Mouse (Mus musculus): Measurements from ENCODE around the gene Synrg. TPM values are rescaled to one million over a fixed set of nuclear protein-coding genes. Genes with fewer than 3 reads are reported as not detected.

Synrg gene
- total RNA-seq, 2 experiments from 2014 or later, result 13.2 to 25.3 TPM

DNA sequence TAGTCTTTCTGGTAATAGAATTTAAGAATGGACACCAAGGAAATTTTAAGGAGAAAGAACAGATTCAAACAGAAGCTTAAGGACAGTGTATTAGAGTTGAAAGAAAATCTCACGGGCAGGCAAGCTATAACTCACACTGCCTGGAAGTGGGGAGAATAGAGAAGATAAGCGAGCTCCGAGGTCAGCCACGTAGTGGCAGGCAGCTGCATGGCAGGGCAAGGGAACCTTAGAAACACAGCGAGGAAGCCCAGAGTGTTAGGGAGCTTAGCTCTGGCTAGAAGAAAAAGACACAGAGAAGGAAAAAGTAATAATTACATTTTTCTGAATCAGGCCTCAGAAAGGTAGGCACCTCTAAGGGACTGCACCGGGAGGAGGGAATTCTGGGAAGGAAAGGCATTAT, 15.8 kb downstream of the Synrg start:
- ATAC-seq (replicated peaks; ENCODE audit: poor library complexity), result no peak

DNA sequence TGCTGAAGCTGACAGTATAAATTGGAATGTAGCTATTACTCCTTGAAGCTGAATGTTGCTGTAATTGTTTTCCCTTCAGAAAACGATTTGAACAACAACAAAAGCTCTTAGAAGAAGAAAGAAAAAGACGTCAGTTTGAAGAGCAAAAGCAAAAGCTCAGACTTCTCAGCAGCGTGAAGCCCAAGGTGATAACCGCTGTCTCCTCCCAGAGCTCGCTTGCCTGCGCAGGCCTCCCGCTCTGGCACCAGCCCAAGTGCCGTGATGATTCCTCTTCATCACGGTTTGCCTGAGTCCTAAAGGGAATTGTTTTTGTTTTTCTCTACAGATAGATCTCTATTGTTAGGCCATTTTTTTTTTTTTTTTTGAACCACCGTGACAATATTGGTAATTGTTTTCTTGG, 17.1 kb downstream of the Synrg start:
- ATAC-seq (replicated peaks; ENCODE audit: poor library complexity), result no peak

DNA sequence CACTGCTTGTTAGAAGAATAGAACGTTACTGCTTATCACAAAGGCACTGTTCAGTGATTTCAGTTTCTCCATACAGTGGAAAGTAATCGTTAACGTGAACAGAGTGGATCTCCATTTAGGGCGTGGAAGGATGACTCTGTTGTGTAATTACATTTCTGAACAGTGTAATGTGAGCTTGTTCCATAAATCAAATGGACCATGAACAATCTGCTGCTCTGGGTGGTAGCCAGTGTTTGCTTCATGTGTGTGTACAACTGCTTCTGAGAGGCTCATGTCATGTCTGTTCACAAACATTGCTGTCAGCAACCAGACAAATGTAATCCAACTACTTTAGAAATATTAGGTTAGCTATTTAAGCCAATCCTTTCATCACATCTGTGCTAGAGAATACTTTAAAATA, 27.5 kb downstream of the Synrg start:
- ATAC-seq (replicated peaks; ENCODE audit: poor library complexity), result no peak

DNA sequence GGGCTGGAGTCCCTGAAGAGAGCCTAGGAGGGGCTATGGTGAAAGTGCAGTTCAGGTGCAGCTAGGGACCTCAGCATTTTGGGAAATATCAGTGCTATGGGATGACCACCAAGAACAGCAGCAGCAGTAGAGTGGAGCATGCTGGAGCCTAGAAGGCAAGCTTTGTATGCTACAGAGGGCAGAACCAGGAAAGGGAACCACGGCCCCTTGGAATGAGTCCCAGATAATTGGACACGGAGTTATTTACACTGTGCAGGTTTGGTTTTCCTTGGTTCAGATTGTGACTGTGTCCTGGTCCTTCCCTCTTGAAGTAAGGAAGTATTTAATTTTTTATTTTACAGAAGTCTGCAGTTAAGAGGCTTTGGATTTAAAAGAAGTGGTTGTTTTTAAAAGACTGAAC, 29.2 kb downstream of the Synrg start:
- no peak for ATAC-seq (replicated peaks; ENCODE audit: poor library complexity)

DNA sequence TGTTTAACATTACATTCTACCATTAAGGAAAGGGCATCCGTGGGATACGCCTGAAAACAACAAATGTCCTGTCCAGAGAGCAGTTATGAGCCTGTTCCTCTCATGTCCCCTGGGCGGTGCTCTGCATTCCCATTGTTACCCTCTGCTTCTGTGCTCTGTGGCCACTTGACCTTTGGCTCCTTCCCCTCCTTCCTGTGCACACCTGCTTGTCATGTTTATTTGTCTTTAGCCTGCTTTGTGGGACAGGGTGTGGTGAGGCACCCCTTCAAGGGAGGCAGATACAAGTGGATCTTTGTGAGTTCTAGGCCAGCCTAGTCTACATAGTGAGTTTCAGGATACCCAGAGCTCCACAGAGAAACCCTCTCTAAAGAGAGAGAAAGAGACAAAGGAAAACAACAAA, 30.3 kb downstream of the Synrg start:
- ATAC-seq (replicated peaks; ENCODE audit: poor library complexity), result no peak

DNA sequence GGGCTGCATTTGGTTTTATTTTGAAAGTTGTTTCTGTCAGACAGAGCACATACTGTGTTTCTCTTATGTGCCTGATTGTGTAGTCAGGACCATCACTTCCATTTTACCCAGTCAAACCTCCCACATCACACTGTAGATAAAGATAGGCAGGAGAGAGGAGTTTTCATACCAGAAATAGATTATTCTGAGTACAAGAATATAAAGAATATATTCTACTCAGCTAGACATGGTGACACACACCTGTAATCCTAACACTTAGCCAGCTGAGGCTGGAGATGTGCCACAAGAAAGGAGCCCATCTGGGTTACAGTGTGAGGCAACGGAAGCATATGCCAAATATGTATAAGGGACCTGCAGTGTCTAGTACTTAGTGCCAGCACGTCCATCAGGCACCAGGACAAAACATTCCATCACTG, 31.3 kb downstream of the Synrg start:
- ATAC-seq (replicated peaks; ENCODE audit: poor library complexity), result no peak

DNA sequence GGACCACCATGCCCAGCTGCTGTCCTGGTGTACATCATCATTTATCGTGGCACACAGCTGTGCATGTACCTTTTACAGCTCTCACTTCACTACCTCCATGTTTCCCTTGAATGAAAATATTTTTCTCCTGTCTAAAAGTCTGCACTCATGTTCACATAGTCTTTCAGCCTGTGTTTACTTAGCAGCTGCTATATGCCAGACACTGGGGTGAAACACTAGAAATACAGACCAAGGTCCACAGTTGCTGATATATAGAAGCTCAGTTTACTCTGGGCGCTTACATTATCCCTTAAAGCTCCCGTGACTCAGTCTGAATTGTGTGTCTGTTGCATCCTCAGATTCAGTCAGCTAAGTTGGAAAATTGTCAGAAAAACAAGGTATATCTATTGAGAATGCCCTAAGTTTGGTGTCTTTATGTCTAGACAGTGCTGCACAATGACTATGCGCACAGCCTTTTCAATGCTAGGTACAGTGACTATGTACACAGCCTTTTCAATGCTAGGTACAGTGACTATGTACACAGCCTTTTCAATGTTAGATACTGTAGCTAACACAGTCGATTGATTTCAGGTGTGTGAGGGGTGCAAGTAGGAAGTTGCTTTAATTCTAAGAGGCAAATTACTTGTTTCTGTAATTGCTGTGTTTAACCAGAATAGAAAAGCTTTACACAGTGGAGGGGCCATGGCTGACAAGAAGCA, 33.1 kb downstream of the Synrg start:
- ATAC-seq (replicated peaks; ENCODE audit: poor library complexity), result no peak

DNA sequence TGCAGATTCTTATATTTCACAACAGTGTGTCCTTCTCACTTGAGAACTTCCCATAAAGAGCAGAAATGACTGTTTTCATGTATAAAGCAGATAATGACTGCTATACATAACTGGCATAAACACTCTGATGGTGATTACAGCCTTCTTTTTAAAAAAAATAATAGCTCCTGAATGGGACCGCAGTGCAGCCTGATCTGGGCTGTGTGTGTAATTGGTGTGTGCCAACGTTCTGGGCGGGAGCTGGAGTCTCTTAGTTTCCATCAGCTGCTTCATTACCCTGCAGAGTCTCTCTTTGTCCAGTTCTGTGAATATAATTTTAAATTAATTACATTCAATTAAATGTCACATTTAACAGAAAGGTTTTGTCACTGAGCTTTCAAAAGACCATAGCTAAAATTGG, 34.8 kb downstream of the Synrg start:
- ATAC-seq (replicated peaks; ENCODE audit: poor library complexity), result no peak

DNA sequence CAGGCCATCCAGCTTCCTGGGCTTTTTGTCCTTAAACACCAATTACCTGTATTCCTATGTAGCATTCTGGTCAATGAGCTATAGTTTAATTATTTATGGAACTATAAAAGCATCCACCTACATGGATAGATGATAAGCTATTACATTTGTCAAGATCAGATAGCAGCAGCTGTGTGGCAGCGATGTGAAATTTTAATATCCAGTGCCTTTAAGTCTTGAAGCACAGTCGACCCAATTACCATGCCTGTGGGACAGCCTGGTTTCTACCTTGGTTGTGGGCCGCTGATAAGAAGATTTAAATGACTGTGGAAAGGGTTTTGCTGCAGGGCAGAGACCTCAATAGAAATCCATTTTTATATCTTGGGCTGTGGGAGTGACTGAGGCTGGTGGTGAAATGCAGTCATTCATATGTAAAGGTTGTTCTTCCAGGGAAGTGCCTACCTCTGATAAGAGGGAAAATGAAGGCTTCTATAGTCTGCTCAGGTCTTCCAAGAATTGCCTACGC, 35.2 kb downstream of the Synrg start:
- no peak for ATAC-seq (replicated peaks; ENCODE audit: poor library complexity)

DNA sequence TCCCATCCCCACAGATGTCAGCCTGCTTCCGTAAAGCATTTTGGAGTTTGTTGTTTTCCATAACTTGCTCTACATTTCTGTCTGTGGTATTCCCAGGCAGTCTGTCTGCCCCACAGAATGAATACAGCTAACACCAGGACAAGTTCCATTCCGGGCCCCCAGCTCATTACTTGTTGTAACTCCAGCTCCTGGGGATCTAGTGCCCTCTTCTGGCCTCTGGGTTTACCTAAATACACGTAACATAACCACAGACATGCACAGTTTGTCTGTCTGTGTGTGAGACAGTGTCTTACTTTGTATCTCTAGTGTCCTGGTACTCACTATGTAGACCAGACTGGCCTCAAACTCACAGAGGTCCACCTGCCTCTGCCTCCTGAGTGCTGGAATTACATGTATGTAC, 37.0 kb downstream of the Synrg start:
- no peak for ATAC-seq (replicated peaks; ENCODE audit: poor library complexity)

DNA sequence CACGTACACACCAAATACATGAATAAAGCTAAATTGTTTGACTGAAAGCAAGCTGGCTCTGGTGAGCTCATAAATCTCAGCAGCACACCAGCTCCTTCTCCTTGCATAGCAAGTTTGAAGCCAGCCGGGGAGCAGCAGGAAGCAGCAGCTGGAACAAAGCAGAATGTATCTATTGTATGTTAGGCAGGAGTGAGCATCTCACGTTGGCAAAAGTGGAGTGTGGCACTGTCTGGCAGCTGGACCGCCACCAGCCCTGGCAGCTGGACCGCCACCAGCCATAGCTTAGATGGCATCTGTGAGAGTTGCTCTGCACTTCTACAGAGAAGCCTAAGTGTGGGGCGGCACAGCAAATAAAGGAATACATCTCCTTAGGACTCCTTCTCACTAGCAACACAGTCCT, 39.8 kb downstream of the Synrg start:
- ATAC-seq (replicated peaks; ENCODE audit: poor library complexity), result no peak

DNA sequence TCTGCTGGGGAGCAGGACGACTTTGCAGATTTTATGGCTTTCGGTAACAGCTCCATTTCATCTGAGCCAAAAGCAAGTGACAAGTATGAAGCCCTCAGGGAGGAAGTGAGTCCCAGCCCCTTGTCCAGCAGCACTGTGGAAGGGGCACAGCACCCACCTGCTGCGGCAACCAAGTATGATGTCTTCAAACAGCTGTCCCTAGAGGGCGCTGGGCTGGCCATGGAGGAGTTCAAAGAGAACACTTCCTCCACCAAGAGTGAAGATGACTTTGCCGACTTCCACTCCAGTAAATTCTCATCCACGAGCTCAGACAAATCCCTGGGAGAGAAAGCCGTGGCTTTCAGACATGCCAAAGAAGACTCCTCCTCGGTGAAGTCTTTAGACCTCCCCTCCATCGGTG, 44.8 kb downstream of the Synrg start:
- no peak for ATAC-seq (replicated peaks; ENCODE audit: poor library complexity)

DNA sequence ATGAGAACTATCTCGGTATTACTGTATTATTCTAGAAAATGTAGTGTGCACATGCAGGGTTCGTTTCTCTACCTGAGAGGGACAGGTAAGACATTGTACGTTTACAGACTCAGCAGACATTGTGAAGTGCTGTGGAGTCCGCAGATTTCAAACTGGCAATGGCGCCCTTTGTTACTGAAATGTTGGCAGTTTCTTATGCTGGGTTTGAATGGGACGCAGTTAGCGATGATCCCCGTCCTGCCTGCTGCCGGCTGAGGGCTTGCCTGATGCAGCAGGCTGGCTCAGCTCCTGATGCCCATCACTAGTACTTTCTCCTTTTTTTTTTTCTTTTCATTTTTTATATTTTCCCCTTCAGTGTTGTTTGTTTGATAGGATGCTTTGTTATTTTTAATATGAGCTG, 46.2 kb downstream of the Synrg start:
- ATAC-seq (replicated peaks; ENCODE audit: poor library complexity), result no peak

DNA sequence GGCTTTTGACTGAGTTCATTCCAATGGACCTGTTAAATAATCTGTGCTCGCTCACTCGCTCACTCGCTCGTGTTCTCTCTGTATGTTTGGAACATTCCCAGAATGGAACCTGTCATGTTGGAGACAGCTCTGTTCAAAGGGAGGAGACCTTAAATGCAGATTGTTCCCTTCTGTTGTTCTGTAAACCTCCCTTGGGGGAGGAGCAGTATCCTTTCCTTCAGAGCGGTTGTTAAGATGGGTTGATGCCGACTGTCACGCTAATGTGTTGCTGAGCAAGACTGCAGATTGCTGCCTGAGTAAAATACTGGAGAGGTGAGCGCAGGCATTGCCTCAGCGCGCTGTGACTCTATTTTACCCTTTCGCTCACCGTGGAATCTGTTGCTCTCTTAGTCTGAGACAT, 46.8 kb downstream of the Synrg start:
- no peak for ATAC-seq (replicated peaks; ENCODE audit: poor library complexity)

DNA sequence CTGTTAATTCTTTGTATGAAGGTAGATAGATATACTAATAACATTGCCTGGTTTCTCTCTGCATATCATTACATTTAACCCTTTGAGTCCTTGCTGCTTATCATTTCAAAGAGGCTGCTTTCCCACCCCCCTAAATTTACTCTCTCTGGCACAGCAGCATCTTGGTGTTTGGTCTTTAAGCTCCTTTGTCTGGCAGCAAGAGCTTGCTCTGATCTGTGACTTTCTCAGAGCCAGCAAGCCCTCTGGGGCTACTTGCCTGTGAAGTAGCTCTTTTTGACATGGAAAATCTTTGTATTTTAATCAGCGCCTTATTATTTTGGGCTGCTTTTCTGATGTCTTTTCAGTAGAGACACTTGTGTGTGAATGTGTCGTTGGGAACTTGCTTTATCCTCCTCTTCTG, 47.3 kb downstream of the Synrg start:
- no peak for ATAC-seq (replicated peaks; ENCODE audit: poor library complexity)

DNA sequence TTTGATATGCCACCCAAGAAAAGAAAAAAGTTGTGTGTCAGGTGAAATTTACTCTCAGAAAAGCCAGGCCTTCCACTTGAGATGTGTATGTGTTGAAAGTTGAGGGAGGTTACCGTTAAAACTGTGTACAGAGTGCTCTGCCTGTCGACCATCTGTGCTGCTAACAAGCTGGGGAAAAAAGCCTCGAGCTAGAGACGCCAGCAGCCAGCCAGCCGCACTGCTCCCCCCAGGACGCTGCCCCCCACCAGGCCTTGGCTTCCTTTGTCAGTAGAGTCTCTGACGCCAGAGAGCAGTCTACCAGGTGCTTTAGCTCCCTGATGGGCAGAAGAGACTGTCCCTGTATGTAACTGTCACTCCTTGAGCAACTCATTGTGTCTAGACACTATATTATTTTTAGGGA, 48.9 kb downstream of the Synrg start:
- ATAC-seq (replicated peaks; ENCODE audit: poor library complexity), result no peak

DNA sequence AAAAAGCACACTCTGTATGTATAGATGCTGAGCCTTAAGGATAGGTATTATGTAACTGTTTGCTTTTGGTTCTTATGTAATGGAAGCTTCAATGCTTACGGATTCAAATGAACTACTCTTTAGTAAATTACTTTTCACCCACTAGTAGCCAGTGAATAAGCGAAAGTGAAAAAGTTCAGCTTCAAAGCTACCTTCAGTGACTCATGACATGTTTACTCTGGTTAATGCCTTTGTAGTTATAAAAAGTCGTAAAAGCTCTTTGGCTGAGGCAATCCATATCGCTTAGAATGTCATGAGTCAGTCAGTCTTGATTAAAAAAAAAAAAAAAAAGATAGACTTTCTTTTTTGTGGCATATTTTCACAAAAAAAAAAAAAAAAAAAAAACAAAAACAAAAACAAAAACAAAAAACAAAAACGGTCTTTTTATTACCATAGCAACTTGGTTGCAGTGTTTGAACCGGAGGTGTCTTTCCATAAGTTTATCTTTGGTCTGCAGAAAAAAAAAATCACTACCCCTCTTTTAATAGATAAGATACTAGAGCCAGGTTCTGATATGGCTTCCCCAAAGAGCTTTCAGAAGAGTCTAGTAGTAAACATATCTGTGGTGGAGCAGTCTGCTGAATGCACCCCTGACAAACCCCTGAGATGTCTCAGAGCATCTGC, 52.0 kb downstream of the Synrg start:
- ATAC-seq (replicated peaks; ENCODE audit: poor library complexity), result no peak

DNA sequence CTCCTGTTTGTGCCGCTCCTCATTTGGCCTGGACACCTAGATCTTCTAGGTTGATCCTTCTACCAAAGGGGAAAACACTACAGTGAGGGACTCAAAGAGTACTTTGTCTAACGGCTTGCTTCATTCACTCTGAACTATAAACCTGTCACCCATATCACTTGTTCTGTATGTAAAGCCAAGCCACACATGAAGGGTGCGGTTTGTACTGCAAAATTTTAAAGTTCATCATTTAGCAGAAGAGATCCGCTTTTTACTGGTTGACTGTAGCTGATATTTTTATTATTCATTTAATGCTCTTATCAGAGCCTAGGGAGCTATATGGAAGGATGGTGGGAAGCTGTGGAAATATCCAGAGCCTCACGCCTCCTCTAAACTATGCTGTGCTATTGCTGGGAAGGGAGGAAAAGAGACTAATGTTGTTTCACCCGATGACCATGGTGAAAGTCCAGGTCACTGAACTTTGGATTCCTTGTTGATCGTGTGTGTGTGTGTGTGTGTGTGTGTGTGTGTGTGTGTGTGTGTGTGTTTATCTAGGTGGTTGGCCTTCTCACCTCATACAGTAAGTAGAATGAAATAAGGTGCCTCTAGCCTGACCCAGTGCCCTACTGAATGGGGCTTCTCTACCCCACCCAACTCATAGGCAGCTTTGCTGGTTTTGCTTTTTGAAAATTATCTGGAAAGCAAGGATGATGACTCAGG, 52.7 kb downstream of the Synrg start:
- ATAC-seq (replicated peaks; ENCODE audit: poor library complexity), result no peak

DNA sequence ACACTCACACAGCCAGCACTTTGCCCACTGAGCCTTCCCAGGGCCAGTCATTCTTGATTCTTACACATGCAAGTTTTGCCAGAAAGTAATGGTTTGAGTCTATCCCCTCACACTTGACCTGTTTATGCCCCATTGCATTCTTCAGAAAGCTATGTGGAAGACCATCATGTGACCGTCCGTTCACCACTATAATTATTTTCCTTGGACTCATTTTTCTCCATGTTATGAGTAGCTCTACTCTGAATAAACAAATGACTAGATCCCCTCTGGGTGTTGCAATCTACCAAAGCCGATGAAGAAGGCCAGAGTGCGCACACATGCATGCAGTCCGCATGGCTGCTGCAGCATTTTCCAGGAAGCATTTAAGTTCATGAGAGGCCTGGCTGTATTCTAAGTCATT, 63.0 kb downstream of the Synrg start:
- no peak for ATAC-seq (replicated peaks; ENCODE audit: poor library complexity)

DNA sequence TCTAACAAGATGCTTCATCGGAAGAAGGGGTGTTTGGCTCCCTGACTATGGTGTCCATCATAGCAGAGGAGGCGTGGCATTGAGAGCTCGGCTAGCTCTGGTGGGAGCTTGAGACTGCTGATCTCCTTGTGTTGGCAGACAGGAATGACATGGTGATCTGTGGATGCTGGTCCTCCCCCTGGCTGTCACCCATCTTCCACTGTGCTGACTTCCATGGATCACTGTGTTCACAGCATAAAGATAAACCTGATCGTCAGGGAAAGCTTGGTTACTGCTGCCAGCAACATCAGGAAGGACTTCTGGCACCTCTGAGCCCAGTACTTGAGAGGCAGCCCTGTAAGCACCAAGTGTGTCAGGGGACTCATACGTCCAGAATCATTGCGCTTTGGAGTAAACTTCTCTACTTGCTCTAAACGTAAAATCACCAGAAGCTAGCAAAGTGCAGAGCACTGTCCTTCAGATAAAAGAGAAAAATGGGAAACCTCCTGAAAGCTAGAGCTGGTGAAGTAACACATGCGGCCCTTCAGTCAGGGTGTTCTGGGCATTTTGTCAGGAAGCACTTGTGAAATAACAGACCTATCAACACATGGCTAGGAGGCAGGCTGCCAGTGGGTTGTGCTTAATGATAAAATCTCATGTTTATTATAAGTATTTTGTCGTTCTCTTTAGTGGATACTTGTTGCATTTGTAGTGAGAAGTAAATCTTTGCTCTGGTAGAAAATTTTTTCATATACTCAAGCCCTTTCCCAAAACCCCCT, 64.2 kb downstream of the Synrg start:
- ATAC-seq (replicated peaks; ENCODE audit: poor library complexity), result no peak

DNA sequence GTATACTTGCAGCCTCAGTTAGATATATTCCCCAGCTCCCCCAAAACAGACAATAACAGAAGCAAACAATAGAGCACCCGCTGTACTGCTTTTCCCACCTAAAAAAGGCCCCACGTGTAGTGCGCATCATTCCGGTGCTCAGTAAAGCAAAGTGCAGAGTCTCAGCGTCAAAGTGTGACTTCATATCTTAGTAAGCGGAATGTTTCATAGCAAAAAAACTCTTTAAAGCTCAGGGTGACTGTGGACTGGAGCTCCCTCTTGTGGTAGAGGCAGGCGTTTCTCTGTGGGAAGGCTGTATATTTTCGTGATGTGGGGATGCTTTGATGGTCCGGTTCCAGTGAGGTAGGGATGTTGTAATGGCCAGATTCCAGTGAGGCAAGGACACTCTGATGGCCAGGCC, 67.7 kb downstream of the Synrg start:
- ATAC-seq (replicated peaks; ENCODE audit: poor library complexity), result peak; percentile 69
